ENCODE assay signal across 23 mouse cellular contexts in genomic region chr2:31811086-31811958, GRCm38 (mm10). TPM values are rescaled to one million over a fixed set of nuclear protein-coding genes. Genes with fewer than 3 reads are reported as not detected.
DNase-seq lines count a peak whose midpoint lies in the region; ATAC-seq and TF ChIP-seq lines count a peak whose summit lies in the region.
"Had no signal": no experiment of that assay in that cellular context is flagged by ENCODE, and none has a peak within 500 bp of the region (broad histone marks: within the 10 kb centered on the region; RNA-seq: fewer than 3 reads in every experiment).

No protein-coding gene starts in this region.

- WGBS in midbrain, embryonic 10.5 days, result 89% methylated on average over 14 of the region's 14 CpGs
- WGBS in midbrain, embryonic 16.5 days, result 85% methylated on average over 14 of the region's 14 CpGs
- 65% methylated on average over 14 of the region's 14 CpGs for WGBS in bone marrow, adult 2 months
- 74% methylated on average over 14 of the region's 14 CpGs for WGBS in intestine, postnatal 0 days

- no peaks in the 10 kb centered on the region for H3K9me3 ChIP-seq in midbrain, embryonic 10.5 days (replicated peaks)
- H3K9me3 ChIP-seq in midbrain, embryonic 16.5 days (replicated peaks; ENCODE audit: control insufficient read depth, low read length, poor library complexity, severe bottlenecking), result no peaks in the 10 kb centered on the region
- H3K9me3 ChIP-seq in intestine, postnatal 0 days (ENCODE audit: control insufficient read depth), result no peaks in the 10 kb centered on the region
- H3K9me3 ChIP-seq: forebrain, embryonic 15.5 days; G1E; heart, embryonic 12.5 days; liver, embryonic 12.5 days; megakaryocyte, embryonic 14.5 days had no signal

- H3K4me3 ChIP-seq in midbrain, embryonic 10.5 days, result no peak overlapping the region
- no peak overlapping the region for H3K4me3 ChIP-seq in midbrain, embryonic 16.5 days (ENCODE audit: low read depth, low read length)
- no peak overlapping the region for H3K4me3 ChIP-seq in bone marrow, adult 2 months (replicated peaks; ENCODE audit: control insufficient read depth, low read depth, low read length)
- no peak overlapping the region for H3K4me3 ChIP-seq in intestine, postnatal 0 days (ENCODE audit: low read depth, low read length)
- H3K4me3 ChIP-seq: erythroblast, embryonic 14.5 days; forebrain, embryonic 15.5 days; heart, embryonic 12.5 days; liver, embryonic 12.5 days had no signal

- ATAC-seq in midbrain, embryonic 16.5 days, result no peak
- no peak for ATAC-seq in intestine, postnatal 0 days
- ATAC-seq: forebrain, embryonic 15.5 days; hindbrain, embryonic 16.5 days; liver, embryonic 12.5 days had no signal

- H3K27ac ChIP-seq in midbrain, embryonic 10.5 days (replicated peaks), result 0 out of 2 replicates have a peak overlapping the region, but pooled peaks have one; percentile 68
- H3K27ac ChIP-seq in midbrain, embryonic 16.5 days (ENCODE audit: low read length), result no peak overlapping the region
- H3K27ac ChIP-seq in bone marrow, adult 2 months (ENCODE audit: control insufficient read depth, insufficient read depth, low read depth, low read length, poor library complexity), result peak overlapping the region; percentile 8
- no peak overlapping the region for H3K27ac ChIP-seq in intestine, postnatal 0 days (ENCODE audit: low read depth, low read length)
- H3K27ac ChIP-seq: forebrain, embryonic 15.5 days; liver, embryonic 12.5 days; stomach, postnatal 0 days had no signal

- no peak for DNase-seq in midbrain, embryonic 10.5 days (ENCODE audit: low spot score)
- DNase-seq in CD4-positive helper T cell, adult 2 months (ENCODE audit: low read depth, low spot score), result peak; percentile 59
- peak; percentile 68 to 70 for DNase-seq in spleen, postnatal 36 days (ENCODE audit: low spot score in 2 of 2)
- DNase-seq in frontal cortex, postnatal 25 days (ENCODE audit: low spot score in 2 of 2), result no peak
- DNase-seq: adrenal gland, postnatal 14 days; cerebellum, adult 2 months; kidney, adult 18-20 months; kidney, postnatal 25 days; layer of hippocampus, adult 9-11 months; lung, embryonic 14.5 days; thymus, postnatal 36 days had no signal

- no peak overlapping the region for H3K4me2 ChIP-seq in midbrain, embryonic 16.5 days (ENCODE audit: low read length)
- H3K4me2 ChIP-seq in intestine, postnatal 0 days (replicated peaks; ENCODE audit: low read depth), result no peak overlapping the region
- H3K4me2 ChIP-seq: forebrain, embryonic 15.5 days; heart, embryonic 12.5 days; liver, embryonic 12.5 days; lung, embryonic 14.5 days had no signal

- H3K36me3 ChIP-seq in midbrain, embryonic 10.5 days, result no peaks in the 10 kb centered on the region
- no peaks in the 10 kb centered on the region for H3K36me3 ChIP-seq in midbrain, embryonic 16.5 days (ENCODE audit: control insufficient read depth, insufficient read depth, low read length)
- no peaks in the 10 kb centered on the region for H3K36me3 ChIP-seq in intestine, postnatal 0 days (ENCODE audit: control insufficient read depth, insufficient read depth)
- H3K36me3 ChIP-seq: forebrain, embryonic 15.5 days; G1E; heart, embryonic 12.5 days; liver, embryonic 12.5 days had no signal

- no peak overlapping the region for H3K9ac ChIP-seq in midbrain, embryonic 16.5 days (ENCODE audit: low read depth, low read length)
- no peak overlapping the region for H3K9ac ChIP-seq in intestine, postnatal 0 days (ENCODE audit: low read depth, low read length)
- H3K9ac ChIP-seq: forebrain, embryonic 15.5 days; heart, embryonic 12.5 days; liver, embryonic 12.5 days; lung, embryonic 14.5 days had no signal

- no peak for TF ChIP-seq POLR2A in bone marrow, adult 2 months (IDR thresholded peaks at IDR 0.05; ENCODE audit: borderline replicate concordance, control insufficient read depth, low read depth, low read length)

- TF ChIP-seq CTCF in bone marrow, adult 2 months (IDR thresholded peaks at IDR 0.05; ENCODE audit: control insufficient read depth, insufficient read depth, low read length), result no peak
- no peak for TF ChIP-seq CTCF in intestine, postnatal 0 days (IDR thresholded peaks at IDR 0.05; ENCODE audit: low read depth)

- H3K4me1 ChIP-seq in midbrain, embryonic 10.5 days, result peaks cover 54% of the 10 kb centered on the region
- peaks cover 44% of the 10 kb centered on the region for H3K4me1 ChIP-seq in midbrain, embryonic 16.5 days (ENCODE audit: control insufficient read depth, insufficient read depth, low read length)
- H3K4me1 ChIP-seq in bone marrow, adult 2 months (ENCODE audit: control insufficient read depth, insufficient read depth, low read length), result no peaks in the 10 kb centered on the region; the same call in none of the 2 replicates
- H3K4me1 ChIP-seq in intestine, postnatal 0 days (replicated peaks; ENCODE audit: control insufficient read depth, insufficient read depth, low read length), result no peaks in the 10 kb centered on the region

- H3K27me3 ChIP-seq in midbrain, embryonic 10.5 days (ENCODE audit: low read depth, poor library complexity, severe bottlenecking), result peaks cover 17% of the 10 kb centered on the region; the same call in 1 of the 2 replicates
- no peaks in the 10 kb centered on the region for H3K27me3 ChIP-seq in midbrain, embryonic 16.5 days (ENCODE audit: control insufficient read depth, insufficient read depth, low read depth, low read length)
- no peaks in the 10 kb centered on the region for H3K27me3 ChIP-seq in intestine, postnatal 0 days (replicated peaks; ENCODE audit: control insufficient read depth, insufficient read depth, low read length)
- H3K27me3 ChIP-seq: forebrain, embryonic 15.5 days had no signal

RNA-seq across cellular contexts. Expression of gene Qrfp, which starts 0.9 kb away (rescaled TPM):
- 0.05 and 0.17 TPM in 2 replicates for polyA plus RNA-seq in midbrain, embryonic 10.5 days (2016; fragmentation: Nextera tagmentation; extraction: Ambion mirVana)
- 0.14 and 0.18 TPM in 2 replicates for polyA plus RNA-seq in midbrain, embryonic 16.5 days (2015; fragmentation: Nextera tagmentation; extraction: Ambion mirVana)
- 0.85 TPM in 1 of 2 replicates, not detected in the other for polyA plus RNA-seq in bone marrow, adult 2 months (2011; ENCODE audit: insufficient read depth, insufficient read length, low replicate concordance, missing spikeins)
- 0.12 and 0.18 TPM in 2 replicates for polyA plus RNA-seq in intestine, postnatal 0 days (2015; fragmentation: Nextera tagmentation; extraction: Ambion mirVana)
- polyA plus RNA-seq: cerebellum, adult 2 months; erythroblast, embryonic 14.5 days; G1E; heart, embryonic 12.5 days; hindbrain, embryonic 16.5 days; lung, embryonic 14.5 days; neural tube, embryonic 14.5 days had no signal

RNA-seq across cellular contexts. Expression of gene Fibcd1, which starts 34.5 kb away (rescaled TPM):
- 1.2 and 1.5 TPM in 2 replicates for polyA plus RNA-seq in midbrain, embryonic 10.5 days (2016; fragmentation: Nextera tagmentation; extraction: Ambion mirVana)
- 16.4 and 20.9 TPM in 2 replicates for polyA plus RNA-seq in midbrain, embryonic 16.5 days (2015; fragmentation: Nextera tagmentation; extraction: Ambion mirVana)
- not detected in 2 replicates for polyA plus RNA-seq in bone marrow, adult 2 months (2011; ENCODE audit: insufficient read depth, insufficient read length, low replicate concordance, missing spikeins)
- 2.0 and 2.3 TPM in 2 replicates for polyA plus RNA-seq in intestine, postnatal 0 days (2015; fragmentation: Nextera tagmentation; extraction: Ambion mirVana)
- polyA plus RNA-seq: erythroblast, embryonic 14.5 days; G1E; liver, embryonic 12.5 days had no signal

Comparison
In these comparisons a context has a peak if more than half of its experiments do, and no peak if none do; other contexts are left out.
1. H3K27ac ChIP-seq: peak in midbrain, embryonic 10.5 days (single experiment) and bone marrow, adult 2 months (single experiment); none in midbrain, embryonic 16.5 days (single experiment) and intestine, postnatal 0 days (single experiment).
2. DNase-seq: peak in CD4-positive helper T cell, adult 2 months (single experiment) and spleen, postnatal 36 days (2 of 2); none in midbrain, embryonic 10.5 days (single experiment) and frontal cortex, postnatal 25 days (0 of 2).